Mouse (Mus musculus) spleen, adult 18-20 months (tissue): ENCODE measurements at regions not wholly inside any gene's neighbourhood (a gene's known extent, or its start where the extent isn't known, plus 50 kb on each side); places are given as distances from the start of the nearest gene placed in this dataset.

Source experiments
- DNase-seq, 2 experiments: peaks; one replicate each; pipeline ENCODE4 v3.0.0; 2022; ENCODE audit warnings: mixed read lengths in 2 of 2

GRCm38 (mm10) chr3:136611682-136612081 lies 58.2 kb upstream of the Ppp3ca start:
- DNase-seq, result no peak

DNA sequence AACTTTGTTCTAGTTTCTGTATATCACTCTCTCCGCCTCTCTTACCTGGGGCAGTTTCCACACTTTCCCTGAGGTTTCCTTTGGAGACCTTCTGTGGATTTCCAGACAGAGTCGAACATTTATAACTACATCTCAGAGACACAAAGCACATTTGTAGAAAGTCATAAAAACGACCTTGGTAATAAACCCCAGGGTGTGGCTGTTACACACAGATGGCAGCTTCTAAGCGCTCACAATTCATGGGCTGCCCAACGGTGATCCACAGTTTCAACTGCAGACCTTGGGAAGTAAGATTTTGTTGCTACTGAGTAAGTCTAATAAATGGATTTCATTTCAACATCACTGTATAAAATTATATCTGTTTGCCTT lies 59.4 kb upstream of the Ppp3ca start:
- no peak for DNase-seq

- DNase-seq, result no peak
Measured at GRCm38 (mm10) chr3:136609855-136610555, 59.9 kb upstream of the Ppp3ca start.

DNA sequence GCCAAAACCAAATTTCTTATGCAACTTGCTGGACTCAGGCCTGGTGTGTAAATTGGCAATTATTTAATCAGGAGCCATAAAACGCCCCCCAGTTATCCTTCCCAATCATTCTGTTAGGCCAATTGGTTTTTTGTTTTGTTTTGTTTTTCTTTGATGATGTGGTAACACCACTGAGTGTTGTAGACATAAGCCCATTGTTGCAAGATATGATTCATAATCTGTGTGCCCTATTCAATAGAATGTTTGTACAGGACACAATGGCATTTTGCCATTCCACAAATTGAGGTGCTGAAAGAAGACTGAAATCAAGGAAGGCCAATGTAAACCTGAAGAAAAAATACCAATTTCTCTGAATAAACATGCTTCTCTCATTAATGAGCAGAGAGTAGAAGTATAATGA lies 68.2 kb upstream of the Ppp3ca start:
- no peak for DNase-seq

GRCm38 (mm10) chr3:136583937-136584336 lies 86.0 kb upstream of the Ppp3ca start:
- DNase-seq, result no peak

GRCm38 (mm10) chr3:136578016-136578415 lies 91.9 kb upstream of the Ppp3ca start:
- no peak for DNase-seq

DNA sequence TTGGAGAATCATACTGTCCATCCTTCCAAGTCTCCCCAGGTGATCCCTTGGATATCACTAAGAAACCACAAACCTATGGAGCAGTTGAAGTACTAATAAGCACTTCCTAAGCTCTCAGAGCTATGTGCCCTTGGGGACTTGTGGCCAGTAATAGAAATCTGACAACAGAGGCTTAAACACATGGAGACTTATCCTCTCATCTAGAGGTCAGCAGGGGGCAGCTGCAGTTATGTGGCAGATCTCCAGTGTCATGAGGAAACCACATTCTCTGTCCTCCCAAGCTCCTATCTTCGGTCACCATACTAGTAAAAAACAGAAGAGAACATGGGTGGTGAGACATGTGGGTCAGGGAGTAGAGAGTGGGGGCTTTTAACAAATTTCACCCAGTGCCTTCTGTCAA lies 99.4 kb upstream of the Ppp3ca start:
- no peak for DNase-seq

GRCm38 (mm10) chr3:136556488-136556887 lies 113.4 kb upstream of the Ppp3ca start:
- no peak for DNase-seq

DNA sequence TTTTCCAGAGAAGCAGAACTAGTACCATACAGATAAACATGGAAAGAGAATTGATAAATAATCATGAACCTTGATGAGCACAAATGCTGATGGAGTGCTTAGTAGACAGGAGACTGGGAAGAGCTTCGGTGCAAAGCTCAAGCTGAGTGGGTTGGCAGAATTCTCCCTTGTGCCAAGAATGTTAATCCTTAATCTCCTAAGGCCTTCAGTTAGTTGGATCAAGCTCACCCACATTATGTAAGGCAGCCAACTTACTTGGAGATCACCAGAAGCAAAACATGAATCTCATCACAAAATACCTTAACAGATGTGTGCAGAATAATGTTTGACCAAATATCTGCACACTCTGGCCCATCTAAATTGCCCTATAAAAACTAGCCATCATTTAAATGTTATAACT lies 120.5 kb upstream of the Ppp3ca start:
- no peak for DNase-seq

DNA sequence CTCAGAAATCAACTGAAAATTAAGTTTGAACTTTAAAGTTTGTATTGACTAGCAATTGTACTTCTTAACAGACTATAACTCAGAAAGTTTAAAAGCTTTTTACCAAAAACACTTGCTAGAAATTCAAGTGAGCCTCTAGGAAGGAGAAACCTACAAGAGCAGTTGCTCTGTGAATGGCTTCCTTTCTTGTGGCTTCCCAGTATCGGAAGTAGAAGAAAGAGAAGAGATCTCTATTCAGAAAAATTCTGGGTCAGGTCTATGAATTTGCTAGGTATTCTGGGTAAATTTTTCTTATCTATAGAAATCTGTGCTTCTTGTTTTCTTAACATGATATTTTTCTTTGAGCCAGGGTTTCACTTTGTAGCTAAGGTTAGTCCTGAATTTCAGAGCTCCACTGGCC lies 138.3 kb upstream of the Ppp3ca start:
- no peak for DNase-seq

GRCm38 (mm10) chr3:136508575-136508974 lies 161.3 kb upstream of the Ppp3ca start:
- DNase-seq, result no peak

- DNase-seq, result no peak
Measured at GRCm38 (mm10) chr3:136507070-136507469, 162.9 kb upstream of the Ppp3ca start.

GRCm38 (mm10) chr3:136494831-136495230 lies 169.0 kb upstream of the Bank1 start:
- no peak for DNase-seq

GRCm38 (mm10) chr3:136491683-136492082 lies 165.8 kb upstream of the Bank1 start:
- no peak for DNase-seq

DNA sequence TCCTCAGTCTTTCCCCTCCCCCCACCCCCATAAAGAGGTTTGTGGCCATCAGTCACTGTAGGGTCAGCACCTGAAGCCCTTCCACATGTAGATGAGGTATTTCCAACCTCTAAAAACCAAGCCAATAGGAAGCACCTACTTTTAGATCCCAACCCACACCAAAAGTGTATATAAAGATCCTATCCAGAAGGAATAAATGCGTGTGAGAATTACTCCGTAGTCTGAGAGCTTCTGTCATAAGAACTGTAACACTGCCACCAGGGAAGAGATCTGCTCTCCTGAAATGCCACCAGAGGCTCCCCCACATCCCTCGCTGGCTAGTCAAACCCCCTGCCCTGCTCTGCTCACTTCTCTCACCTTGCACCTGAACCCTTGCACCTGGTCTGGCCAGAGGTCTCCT lies 145.8 kb upstream of the Bank1 start:
- DNase-seq, result no peak

DNA sequence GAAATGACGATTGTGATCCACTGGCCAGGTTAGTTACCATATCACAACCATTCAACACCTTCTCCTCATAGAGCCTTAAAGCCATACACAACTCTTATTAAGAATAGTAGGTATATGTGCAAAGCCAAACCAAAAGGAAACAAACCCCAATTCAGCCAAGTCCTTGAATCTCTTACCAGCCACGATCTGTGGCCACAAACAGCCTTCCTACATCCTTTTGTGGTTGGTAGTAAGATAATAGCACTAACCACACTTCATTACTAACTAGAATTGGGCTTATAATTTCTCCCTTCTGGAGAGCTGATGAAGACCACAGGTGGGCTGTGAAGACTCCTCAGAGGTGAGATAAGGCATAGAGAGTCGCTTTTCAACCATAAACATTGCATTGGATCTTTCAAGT lies 136.9 kb upstream of the Bank1 start:
- no peak for DNase-seq

- DNase-seq, result no peak
Measured at GRCm38 (mm10) chr3:136456471-136457117, 130.7 kb upstream of the Bank1 start.

DNA sequence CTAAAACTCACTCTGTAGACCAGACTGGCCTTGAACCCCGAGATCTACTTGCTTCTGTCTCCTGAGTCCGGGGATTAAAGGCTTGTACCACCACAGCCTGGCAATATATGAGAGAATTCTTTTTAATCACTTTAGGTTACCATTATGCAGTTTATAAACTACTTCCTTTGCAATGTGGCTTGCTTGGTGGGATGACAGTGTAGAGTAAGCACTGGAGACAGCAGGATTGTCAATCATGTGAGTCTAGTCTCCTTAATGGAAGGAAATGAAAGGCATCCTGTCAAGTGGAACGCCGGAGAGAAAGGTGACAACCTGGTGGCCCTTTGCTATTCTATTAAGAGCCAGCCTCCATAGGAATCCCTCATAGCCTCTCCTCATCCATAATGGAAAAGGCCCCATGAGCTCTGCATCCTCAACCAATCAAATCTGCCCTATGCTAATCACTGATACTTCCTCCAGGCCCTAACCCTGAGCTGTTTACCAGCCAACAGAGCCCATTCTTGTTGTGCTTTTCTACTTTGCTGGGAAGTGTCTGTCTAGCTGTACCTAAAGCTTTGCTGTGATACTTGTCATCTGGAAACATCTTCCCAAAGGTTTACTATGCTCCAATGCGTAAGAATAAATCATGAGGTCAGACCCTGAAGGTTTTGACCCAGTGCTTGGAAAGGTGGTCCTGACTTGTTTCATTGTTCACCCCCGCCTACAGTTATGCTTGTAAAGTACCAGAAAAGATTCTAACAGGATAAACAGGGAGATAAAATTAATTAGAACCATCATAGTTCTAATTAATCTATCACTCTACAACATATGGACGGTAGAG lies 130.0 kb upstream of the Bank1 start:
- no peak for DNase-seq

DNA sequence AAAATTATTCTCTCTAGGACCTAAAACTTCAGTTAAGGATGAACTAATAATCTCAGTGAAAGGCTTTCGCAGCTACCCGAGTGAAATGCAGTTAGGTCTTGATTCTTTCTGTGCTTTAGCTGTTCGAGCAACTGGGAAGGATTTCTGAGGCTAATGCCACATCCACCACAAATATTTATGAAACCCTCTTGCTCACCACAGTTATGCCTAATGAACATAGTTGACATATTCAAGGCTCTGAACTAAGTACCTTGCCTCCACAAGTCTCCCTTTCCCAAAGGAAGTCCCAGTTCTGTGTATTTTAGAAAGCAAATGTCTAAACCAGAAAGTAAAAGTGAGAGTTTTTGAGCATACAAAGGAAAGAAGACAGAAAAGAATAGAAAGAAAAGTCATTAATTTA lies 129.1 kb upstream of the Bank1 start:
- no peak for DNase-seq

GRCm38 (mm10) chr3:136450986-136451774 lies 125.3 kb upstream of the Bank1 start:
- no peak for DNase-seq

DNA sequence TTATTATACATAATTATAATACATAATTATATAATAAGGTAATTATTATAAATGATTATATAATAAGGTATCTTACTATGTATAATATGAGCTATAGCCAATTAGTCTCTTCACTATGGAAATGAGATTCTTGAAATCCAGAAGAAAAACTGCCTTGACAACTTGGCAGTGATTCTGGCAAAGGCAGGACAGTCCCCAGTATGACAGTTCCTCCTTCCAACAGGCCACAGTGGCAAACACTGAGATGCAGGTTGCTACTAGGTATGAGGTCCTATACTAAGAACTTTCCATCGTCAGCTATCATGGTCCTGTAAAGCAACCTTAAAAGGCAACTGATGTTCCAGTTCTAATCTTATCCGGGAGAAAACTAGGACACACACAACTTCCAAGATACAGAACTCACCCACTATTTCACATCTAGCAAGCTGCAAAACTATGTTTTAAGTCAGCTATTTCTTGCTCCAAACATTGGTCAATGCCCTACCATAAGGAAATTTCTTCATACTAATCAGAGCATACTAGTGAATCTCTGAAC lies 124.6 kb upstream of the Bank1 start:
- DNase-seq, result no peak

- no peak for DNase-seq
Measured at GRCm38 (mm10) chr3:136449364-136449763, 123.5 kb upstream of the Bank1 start.

DNA sequence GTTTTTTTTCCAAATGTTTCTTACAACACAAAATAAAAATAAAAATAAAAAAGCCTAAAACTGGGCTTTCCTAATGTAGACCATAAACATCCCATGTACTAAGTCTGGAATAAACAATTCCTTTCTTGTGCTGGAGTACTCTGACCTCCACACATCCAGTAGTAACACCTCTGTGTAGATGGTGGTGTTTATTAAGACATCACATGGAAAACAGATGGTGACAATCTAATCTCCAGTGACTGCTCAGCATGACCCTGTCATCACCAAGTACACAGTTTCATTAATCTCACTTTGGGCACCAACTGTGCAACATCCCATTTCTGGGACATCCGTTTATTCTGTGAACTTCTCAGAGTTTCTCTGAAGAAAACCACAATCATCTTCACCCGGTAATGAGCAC lies 118.7 kb upstream of the Bank1 start:
- DNase-seq, result no peak
